Mouse (Mus musculus): Measurements from ENCODE around the gene Pdk2. TPM values are rescaled to one million over a fixed set of nuclear protein-coding genes. Genes with fewer than 3 reads are reported as not detected.

The Pdk2 gene
- polyA plus RNA-seq, 1 experiment: 9.4 TPM

DNA sequence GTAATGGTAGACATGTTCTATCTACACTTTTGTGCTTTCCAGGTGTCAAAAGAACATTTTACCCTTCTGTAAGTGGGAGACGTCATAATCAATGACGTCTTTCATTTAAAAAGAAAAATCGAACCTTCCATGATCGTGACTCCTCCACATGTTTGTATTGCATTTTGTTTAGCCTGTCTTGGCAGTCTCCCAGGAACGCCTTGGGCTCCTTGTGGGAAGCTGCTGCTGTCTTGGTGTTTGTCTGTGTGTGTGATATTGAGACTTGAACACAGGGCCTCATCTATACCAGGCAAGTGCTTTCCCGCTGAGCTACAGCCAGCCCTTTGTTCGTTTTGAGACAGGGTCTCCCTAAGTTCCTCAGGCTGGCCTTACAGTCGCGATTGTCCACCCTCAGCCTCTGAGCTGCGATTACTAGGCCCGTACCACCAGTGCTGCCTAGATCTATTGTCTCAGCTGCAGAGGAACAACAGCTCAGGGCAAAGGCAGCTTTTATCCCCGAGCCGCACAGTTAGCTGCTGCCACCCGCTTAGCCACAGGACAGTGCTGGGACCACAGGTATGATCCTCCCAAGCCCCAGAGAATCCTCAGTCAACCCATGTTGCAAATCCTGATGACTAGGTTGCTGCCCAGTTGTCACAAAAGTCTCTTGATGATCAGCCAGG, 2.9 kb downstream of the Pdk2 start:
- TF ChIP-seq POLR2A (IDR thresholded peaks at IDR 0.05; ENCODE audit: insufficient read depth, low read length) (no peak), CTCF (IDR thresholded peaks at IDR 0.05; ENCODE audit: low read depth, low read length) (no peak), EP300 (IDR thresholded peaks at IDR 0.05; ENCODE audit: insufficient read depth, low read depth, low read length) (no peak)
- no peaks in the 10 kb centered on the region for H3K27me3 ChIP-seq (ENCODE audit: control insufficient read depth, insufficient read depth, low read length, poor library complexity, severe bottlenecking)
- H3K27ac ChIP-seq (ENCODE audit: insufficient read depth, low read length): no peak overlapping the region
- H3K9me3 ChIP-seq (replicated peaks; ENCODE audit: control insufficient read depth, insufficient read depth, low read length, poor library complexity, severe bottlenecking): no peaks in the 10 kb centered on the region
- H3K9ac ChIP-seq (ENCODE audit: low read depth, poor library complexity, severe bottlenecking): no peak overlapping the region
- no peak overlapping the region for H3K4me3 ChIP-seq (ENCODE audit: low read depth, low read length)
- H3K4me1 ChIP-seq (ENCODE audit: control insufficient read depth, insufficient read depth, low read length): no peaks in the 10 kb centered on the region
- H3K36me3 ChIP-seq (ENCODE audit: control insufficient read depth, insufficient read depth, low read length, poor library complexity, severe bottlenecking): no peaks in the 10 kb centered on the region

DNA sequence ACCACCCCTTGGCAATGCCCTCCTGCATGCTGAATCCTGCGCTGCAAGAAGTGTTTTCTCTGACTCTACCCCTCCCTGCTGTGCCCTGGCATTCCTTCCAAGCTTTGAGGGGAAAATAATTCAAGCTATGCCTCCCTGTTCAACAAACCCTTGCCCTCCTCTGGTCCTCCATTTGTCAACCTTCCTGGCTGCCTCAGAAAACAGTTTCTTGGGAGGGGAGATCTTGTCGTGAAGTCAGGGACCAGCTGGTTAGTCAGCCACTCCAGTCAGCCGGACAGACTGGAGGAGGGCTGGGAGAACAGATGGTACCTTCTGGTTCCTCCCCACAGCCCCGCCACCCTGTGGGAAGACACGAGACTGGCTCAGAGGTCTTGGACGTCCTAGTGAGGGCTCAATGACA, 3.8 kb downstream of the Pdk2 start:
- H3K27ac ChIP-seq (ENCODE audit: insufficient read depth, low read length): no peak overlapping the region
- peaks cover 1% of the 10 kb centered on the region for H3K4me1 ChIP-seq (ENCODE audit: control insufficient read depth, insufficient read depth, low read length)
- TF ChIP-seq POLR2A (IDR thresholded peaks at IDR 0.05; ENCODE audit: insufficient read depth, low read length) (no peak), CTCF (IDR thresholded peaks at IDR 0.05; ENCODE audit: low read depth, low read length) (no peak), EP300 (IDR thresholded peaks at IDR 0.05; ENCODE audit: insufficient read depth, low read depth, low read length) (no peak)
- no peaks in the 10 kb centered on the region for H3K9me3 ChIP-seq (replicated peaks; ENCODE audit: control insufficient read depth, insufficient read depth, low read length, poor library complexity, severe bottlenecking)
- no peak overlapping the region for H3K9ac ChIP-seq (ENCODE audit: low read depth, poor library complexity, severe bottlenecking)
- H3K4me3 ChIP-seq (ENCODE audit: low read depth, low read length): no peak overlapping the region
- no peaks in the 10 kb centered on the region for H3K36me3 ChIP-seq (ENCODE audit: control insufficient read depth, insufficient read depth, low read length, poor library complexity, severe bottlenecking)
- no peaks in the 10 kb centered on the region for H3K27me3 ChIP-seq (ENCODE audit: control insufficient read depth, insufficient read depth, low read length, poor library complexity, severe bottlenecking)

DNA sequence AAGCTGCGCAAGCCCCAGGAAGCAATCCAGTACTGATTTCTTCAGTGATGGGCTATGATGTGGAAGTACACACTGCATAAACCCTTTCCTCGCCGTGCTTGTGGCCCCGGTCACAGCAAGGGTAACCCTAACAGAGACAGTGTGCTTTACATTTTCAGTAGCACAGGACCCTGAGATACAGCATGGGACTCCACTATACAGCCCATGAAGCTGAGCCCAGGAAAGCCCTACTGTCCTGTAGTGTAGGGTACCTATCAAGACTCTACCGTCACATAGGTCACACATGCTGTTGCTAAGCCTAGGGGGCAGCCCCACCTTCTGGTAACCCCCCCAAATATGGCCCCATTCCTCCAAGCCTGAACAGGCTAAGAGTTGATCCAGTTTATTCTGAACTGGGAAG, 4.6 kb downstream of the Pdk2 start:
- TF ChIP-seq POLR2A (IDR thresholded peaks at IDR 0.05; ENCODE audit: insufficient read depth, low read length) (no peak), CTCF (IDR thresholded peaks at IDR 0.05; ENCODE audit: low read depth, low read length) (no peak), EP300 (IDR thresholded peaks at IDR 0.05; ENCODE audit: insufficient read depth, low read depth, low read length) (no peak)
- Histone ChIP-seq H3K27me3 (ENCODE audit: control insufficient read depth, insufficient read depth, low read length, poor library complexity, severe bottlenecking) (no peaks in the 10 kb centered on the region), H3K4me1 (ENCODE audit: control insufficient read depth, insufficient read depth, low read length) (peaks cover 1% of the 10 kb centered on the region), H3K36me3 (ENCODE audit: control insufficient read depth, insufficient read depth, low read length, poor library complexity, severe bottlenecking) (no peaks in the 10 kb centered on the region), H3K27ac (ENCODE audit: insufficient read depth, low read length) (no peak overlapping the region), H3K9me3 (replicated peaks; ENCODE audit: control insufficient read depth, insufficient read depth, low read length, poor library complexity, severe bottlenecking) (no peaks in the 10 kb centered on the region), H3K9ac (ENCODE audit: low read depth, poor library complexity, severe bottlenecking) (no peak overlapping the region), H3K4me3 (ENCODE audit: low read depth, low read length) (no peak overlapping the region)

DNA sequence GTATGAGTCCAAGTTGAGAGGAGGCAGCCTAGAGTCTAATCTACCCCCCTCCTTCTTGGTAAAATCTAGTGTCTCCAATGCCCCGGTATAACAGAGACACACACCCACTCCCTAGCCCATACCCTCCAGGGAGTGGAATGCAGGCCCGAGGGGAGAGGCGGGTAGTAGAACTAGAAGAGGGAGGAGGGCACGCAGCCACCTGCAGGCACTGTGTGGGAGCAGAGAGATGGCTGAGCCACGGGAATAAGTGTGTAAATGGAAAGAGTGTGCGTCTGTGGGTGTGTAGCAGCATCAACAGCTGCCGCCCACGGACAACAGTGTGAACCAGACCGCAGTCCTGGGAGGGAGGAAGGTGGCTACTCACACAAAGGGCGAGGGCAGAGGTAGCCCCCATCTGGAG, 6.3 kb downstream of the Pdk2 start:
- Histone ChIP-seq H3K27me3 (ENCODE audit: control insufficient read depth, insufficient read depth, low read length, poor library complexity, severe bottlenecking) (no peaks in the 10 kb centered on the region), H3K9me3 (replicated peaks; ENCODE audit: control insufficient read depth, insufficient read depth, low read length, poor library complexity, severe bottlenecking) (no peaks in the 10 kb centered on the region), H3K9ac (ENCODE audit: low read depth, poor library complexity, severe bottlenecking) (no peak overlapping the region), H3K27ac (ENCODE audit: insufficient read depth, low read length) (no peak overlapping the region), H3K36me3 (ENCODE audit: control insufficient read depth, insufficient read depth, low read length, poor library complexity, severe bottlenecking) (no peaks in the 10 kb centered on the region), H3K4me1 (ENCODE audit: control insufficient read depth, insufficient read depth, low read length) (peaks cover 1% of the 10 kb centered on the region), H3K4me3 (ENCODE audit: low read depth, low read length) (no peak overlapping the region)
- TF ChIP-seq CTCF (IDR thresholded peaks at IDR 0.05; ENCODE audit: low read depth, low read length) (no peak), POLR2A (IDR thresholded peaks at IDR 0.05; ENCODE audit: insufficient read depth, low read length) (no peak), EP300 (IDR thresholded peaks at IDR 0.05; ENCODE audit: insufficient read depth, low read depth, low read length) (no peak)

DNA sequence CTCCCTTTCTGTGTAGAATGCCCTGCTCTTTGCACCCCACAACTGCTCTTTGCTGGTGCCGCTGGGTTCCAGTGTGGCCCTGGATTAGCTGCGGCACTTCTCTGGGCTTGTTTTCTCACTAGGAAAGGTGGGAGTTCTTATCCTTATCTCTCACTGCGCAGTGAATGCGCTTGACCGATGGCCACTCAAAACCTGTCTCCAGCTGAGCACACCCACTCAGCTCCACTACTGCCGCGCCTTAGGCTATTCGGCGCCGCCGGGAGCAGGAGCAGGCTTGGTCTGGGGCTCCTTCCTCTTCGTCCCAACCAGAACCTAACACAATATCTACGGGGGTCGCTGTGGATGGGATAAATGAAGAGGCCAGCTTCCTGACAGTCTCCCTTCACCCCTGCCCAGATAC, 7.5 kb downstream of the Pdk2 start:
- TF ChIP-seq CTCF (IDR thresholded peaks at IDR 0.05; ENCODE audit: low read depth, low read length): no peak
- TF ChIP-seq EP300 (IDR thresholded peaks at IDR 0.05; ENCODE audit: insufficient read depth, low read depth, low read length): no peak
- TF ChIP-seq POLR2A (IDR thresholded peaks at IDR 0.05; ENCODE audit: insufficient read depth, low read length): no peak
- H3K36me3 ChIP-seq (ENCODE audit: control insufficient read depth, insufficient read depth, low read length, poor library complexity, severe bottlenecking): no peaks in the 10 kb centered on the region
- H3K9ac ChIP-seq (ENCODE audit: low read depth, poor library complexity, severe bottlenecking): no peak overlapping the region
- H3K4me3 ChIP-seq (ENCODE audit: low read depth, low read length): no peak overlapping the region
- H3K4me1 ChIP-seq (ENCODE audit: control insufficient read depth, insufficient read depth, low read length): peaks cover 1% of the 10 kb centered on the region
- no peaks in the 10 kb centered on the region for H3K9me3 ChIP-seq (replicated peaks; ENCODE audit: control insufficient read depth, insufficient read depth, low read length, poor library complexity, severe bottlenecking)
- H3K27me3 ChIP-seq (ENCODE audit: control insufficient read depth, insufficient read depth, low read length, poor library complexity, severe bottlenecking): no peaks in the 10 kb centered on the region
- no peak overlapping the region for H3K27ac ChIP-seq (ENCODE audit: insufficient read depth, low read length)

DNA sequence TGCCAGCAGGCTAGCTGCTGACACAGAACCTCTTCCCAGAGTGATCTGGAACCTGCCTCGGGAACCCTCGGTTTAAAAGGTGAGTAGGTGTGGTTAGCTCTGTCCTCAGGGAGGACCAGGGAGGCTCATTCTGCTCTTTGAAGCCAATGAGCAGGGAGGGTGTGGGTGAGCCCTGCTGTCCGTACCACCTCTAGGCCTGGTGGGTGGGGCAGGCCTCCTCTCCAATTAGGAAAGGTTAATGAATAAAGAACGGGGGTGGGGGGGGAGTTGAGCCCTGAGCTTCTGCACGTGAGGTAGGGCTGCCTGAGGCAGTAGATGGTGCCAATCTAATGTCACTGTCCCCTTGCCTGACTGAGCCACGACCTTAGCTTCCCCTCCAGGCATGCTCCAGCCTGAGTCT, 8.2 kb downstream of the Pdk2 start:
- peaks cover 1% of the 10 kb centered on the region for H3K4me1 ChIP-seq (ENCODE audit: control insufficient read depth, insufficient read depth, low read length)
- TF ChIP-seq POLR2A (IDR thresholded peaks at IDR 0.05; ENCODE audit: insufficient read depth, low read length) (no peak), EP300 (IDR thresholded peaks at IDR 0.05; ENCODE audit: insufficient read depth, low read depth, low read length) (no peak), CTCF (IDR thresholded peaks at IDR 0.05; ENCODE audit: low read depth, low read length) (no peak)
- H3K27me3 ChIP-seq (ENCODE audit: control insufficient read depth, insufficient read depth, low read length, poor library complexity, severe bottlenecking): no peaks in the 10 kb centered on the region
- no peak overlapping the region for H3K27ac ChIP-seq (ENCODE audit: insufficient read depth, low read length)
- no peaks in the 10 kb centered on the region for H3K9me3 ChIP-seq (replicated peaks; ENCODE audit: control insufficient read depth, insufficient read depth, low read length, poor library complexity, severe bottlenecking)
- no peaks in the 10 kb centered on the region for H3K36me3 ChIP-seq (ENCODE audit: control insufficient read depth, insufficient read depth, low read length, poor library complexity, severe bottlenecking)
- no peak overlapping the region for H3K4me3 ChIP-seq (ENCODE audit: low read depth, low read length)
- H3K9ac ChIP-seq (ENCODE audit: low read depth, poor library complexity, severe bottlenecking): no peak overlapping the region
